Mouse (Mus musculus): ENCODE measurements at regions not wholly inside any gene's neighbourhood (a gene's known extent, or its start where the extent isn't known, plus 50 kb on each side); places are given as distances from the start of the nearest gene placed in this dataset.

DNA sequence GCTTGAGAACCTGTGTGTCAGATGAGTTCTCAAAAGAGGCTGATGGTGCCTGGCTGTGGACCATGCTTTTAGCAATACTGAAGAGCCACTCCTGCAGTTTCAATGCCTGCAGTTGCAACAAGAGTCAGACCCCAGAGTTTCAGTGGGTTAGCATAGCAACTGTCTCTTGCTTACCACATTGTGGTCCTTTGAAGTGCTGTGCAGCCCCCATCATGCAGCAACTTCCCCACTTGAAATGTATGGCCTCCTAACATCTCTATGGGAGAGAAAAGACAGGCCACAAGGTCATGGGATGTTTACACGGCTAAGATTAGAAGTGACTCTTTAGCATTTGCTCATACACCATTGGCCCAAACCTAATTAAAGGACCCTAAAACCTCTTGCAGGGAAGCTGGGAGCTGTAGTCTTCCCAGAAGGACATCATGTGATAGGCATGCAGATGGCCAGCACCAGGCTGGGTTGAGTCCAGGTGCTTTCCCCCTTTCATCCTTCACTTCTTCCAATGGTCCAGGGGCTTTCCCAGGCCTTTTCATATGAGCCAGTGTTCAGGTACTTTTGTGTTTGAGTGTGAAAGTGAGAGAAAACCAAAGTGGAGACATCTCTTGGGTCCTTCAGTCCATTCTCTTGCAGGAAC is 1351.2 kb upstream of the A1bg start:
- TF ChIP-seq CTCF (IDR thresholded peaks at IDR 0.05; ENCODE audit: borderline replicate concordance, control insufficient read depth, extremely low read depth, insufficient read depth, low read length, poor library complexity) = no peak
- TF ChIP-seq POLR2A (IDR thresholded peaks at IDR 0.05; ENCODE audit: control insufficient read depth, extremely low read depth, insufficient read depth, low read length, poor library complexity) = no peak
- DNase-seq = no peak
- no peak overlapping the region for H3K4me3 ChIP-seq (ENCODE audit: control insufficient read depth, insufficient read depth, low read length)
- no peaks in the 10 kb centered on the region for H3K36me3 ChIP-seq (ENCODE audit: control insufficient read depth, insufficient read depth, low read length)
- no peaks in the 10 kb centered on the region for H3K27me3 ChIP-seq (ENCODE audit: control insufficient read depth, insufficient read depth, low read length)
- WGBS = 74% methylated on average over 1 of the region's 1 CpGs
- H3K4me1 ChIP-seq (replicated peaks; ENCODE audit: control insufficient read depth, insufficient read depth, low read length) = 0 out of 2 replicates have a peak, but pooled peaks cover 2% of the 10 kb centered on the region
- no peak overlapping the region for H3K27ac ChIP-seq (ENCODE audit: control insufficient read depth, insufficient read depth, low read length)

DNA sequence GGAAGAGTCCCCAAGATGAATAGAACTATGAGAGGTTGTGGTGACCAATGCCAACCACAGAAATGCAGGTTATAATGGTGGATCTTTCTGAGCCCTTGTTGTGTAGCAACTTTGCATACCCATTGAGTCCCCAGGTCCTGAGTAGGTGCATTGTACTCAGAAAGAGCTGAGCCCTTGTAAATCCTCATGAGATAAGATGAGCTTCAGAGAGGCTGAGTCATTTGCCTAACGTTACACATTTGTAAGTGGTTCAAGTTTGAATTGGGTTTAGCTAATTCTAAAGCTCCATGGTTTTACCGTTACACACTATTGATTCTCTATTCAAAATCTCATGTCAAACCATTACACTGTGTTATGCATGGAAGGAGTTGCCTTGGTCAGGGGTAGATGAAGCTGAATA is 1349.9 kb upstream of the A1bg start:
- H3K36me3 ChIP-seq (ENCODE audit: control insufficient read depth, insufficient read depth, low read length) = no peaks in the 10 kb centered on the region
- no peak overlapping the region for H3K4me3 ChIP-seq (ENCODE audit: control insufficient read depth, insufficient read depth, low read length)
- TF ChIP-seq CTCF (IDR thresholded peaks at IDR 0.05; ENCODE audit: borderline replicate concordance, control insufficient read depth, extremely low read depth, insufficient read depth, low read length, poor library complexity) (no peak), POLR2A (IDR thresholded peaks at IDR 0.05; ENCODE audit: control insufficient read depth, extremely low read depth, insufficient read depth, low read length, poor library complexity) (no peak)
- H3K4me1 ChIP-seq (replicated peaks; ENCODE audit: control insufficient read depth, insufficient read depth, low read length) = 0 out of 2 replicates have a peak, but pooled peaks cover 2% of the 10 kb centered on the region
- no peak for DNase-seq
- no peaks in the 10 kb centered on the region for H3K27me3 ChIP-seq (ENCODE audit: control insufficient read depth, insufficient read depth, low read length)
- 99% methylated on average over 2 of the region's 2 CpGs for WGBS
- no peak overlapping the region for H3K27ac ChIP-seq (ENCODE audit: control insufficient read depth, insufficient read depth, low read length)

DNA sequence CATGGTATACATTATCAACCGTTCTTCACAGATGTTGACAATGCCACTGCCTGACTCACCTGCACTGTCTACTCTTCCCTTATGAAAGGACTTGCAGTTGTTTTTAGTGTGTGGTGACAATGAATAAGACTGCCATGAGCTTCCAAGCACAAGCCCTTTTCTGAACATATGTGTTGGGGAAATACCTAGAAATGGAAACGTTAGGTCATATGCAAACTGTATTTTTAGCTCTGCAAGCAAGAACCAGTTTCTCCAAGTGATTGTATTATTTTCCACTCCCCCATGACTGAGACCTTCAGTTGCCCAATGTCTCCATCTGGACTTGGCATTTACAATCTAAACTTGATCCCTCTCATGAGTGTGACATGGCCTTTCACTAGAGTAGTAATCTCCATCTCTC is 1348.6 kb upstream of the A1bg start:
- Histone ChIP-seq H3K4me1 (replicated peaks; ENCODE audit: control insufficient read depth, insufficient read depth, low read length) (0 out of 2 replicates have a peak, but pooled peaks cover 2% of the 10 kb centered on the region), H3K27me3 (ENCODE audit: control insufficient read depth, insufficient read depth, low read length) (no peaks in the 10 kb centered on the region), H3K36me3 (ENCODE audit: control insufficient read depth, insufficient read depth, low read length) (no peaks in the 10 kb centered on the region), H3K4me3 (ENCODE audit: control insufficient read depth, insufficient read depth, low read length) (no peak overlapping the region), H3K27ac (ENCODE audit: control insufficient read depth, insufficient read depth, low read length) (no peak overlapping the region)
- 89% methylated on average over 2 of the region's 2 CpGs for WGBS
- TF ChIP-seq CTCF (IDR thresholded peaks at IDR 0.05; ENCODE audit: borderline replicate concordance, control insufficient read depth, extremely low read depth, insufficient read depth, low read length, poor library complexity) = no peak
- no peak for TF ChIP-seq POLR2A (IDR thresholded peaks at IDR 0.05; ENCODE audit: control insufficient read depth, extremely low read depth, insufficient read depth, low read length, poor library complexity)
- no peak for DNase-seq

DNA sequence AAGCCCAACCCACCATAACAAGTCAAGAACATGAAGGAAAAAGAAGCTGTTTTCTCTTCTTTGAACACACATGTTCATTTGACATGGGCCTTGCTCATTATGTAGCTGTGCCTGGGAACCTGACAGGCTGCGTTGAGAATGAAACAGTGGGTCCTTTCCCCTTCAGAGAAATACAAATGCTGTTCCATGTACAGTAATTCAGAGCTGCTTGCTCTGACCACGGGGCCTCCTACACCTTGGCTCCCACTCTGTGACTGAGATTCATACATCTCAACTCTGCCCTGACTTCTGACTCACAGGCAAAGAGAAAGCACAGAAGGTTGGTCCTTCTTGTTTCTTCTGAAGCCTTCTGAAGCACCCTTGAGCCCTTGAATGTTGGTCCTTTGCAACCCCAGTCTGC is 1345.4 kb upstream of the A1bg start:
- no peak overlapping the region for H3K27ac ChIP-seq (ENCODE audit: control insufficient read depth, insufficient read depth, low read length)
- TF ChIP-seq POLR2A (IDR thresholded peaks at IDR 0.05; ENCODE audit: control insufficient read depth, extremely low read depth, insufficient read depth, low read length, poor library complexity) = no peak
- no peak for TF ChIP-seq CTCF (IDR thresholded peaks at IDR 0.05; ENCODE audit: borderline replicate concordance, control insufficient read depth, extremely low read depth, insufficient read depth, low read length, poor library complexity)
- 95% methylated on average over 2 of the region's 2 CpGs for WGBS
- H3K4me1 ChIP-seq (replicated peaks; ENCODE audit: control insufficient read depth, insufficient read depth, low read length) = no peaks in the 10 kb centered on the region
- H3K27me3 ChIP-seq (ENCODE audit: control insufficient read depth, insufficient read depth, low read length) = no peaks in the 10 kb centered on the region
- DNase-seq = no peak
- H3K36me3 ChIP-seq (ENCODE audit: control insufficient read depth, insufficient read depth, low read length) = no peaks in the 10 kb centered on the region
- H3K4me3 ChIP-seq (ENCODE audit: control insufficient read depth, insufficient read depth, low read length) = no peak overlapping the region

DNA sequence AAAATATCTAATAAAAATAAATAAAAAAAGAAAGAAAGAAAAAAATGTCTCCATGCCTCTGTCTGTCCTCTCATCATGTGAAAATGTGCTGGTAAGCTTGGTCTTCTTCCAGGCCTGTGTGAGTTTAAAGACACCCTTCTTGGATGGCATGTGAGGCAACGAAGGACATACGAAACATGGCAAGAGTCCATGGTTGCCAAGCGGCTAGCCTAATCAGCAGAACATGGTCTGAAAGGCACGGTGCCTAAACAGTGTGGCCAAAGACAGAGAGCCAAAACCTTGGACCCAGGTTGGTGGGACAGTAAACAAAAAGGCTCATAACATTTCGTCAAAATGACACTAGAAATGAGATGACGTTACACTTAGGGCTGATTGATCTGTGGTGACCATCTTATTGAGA is 1344.7 kb upstream of the A1bg start:
- DNase-seq = no peak
- WGBS = 97% methylated on average over 6 of the region's 6 CpGs

DNA sequence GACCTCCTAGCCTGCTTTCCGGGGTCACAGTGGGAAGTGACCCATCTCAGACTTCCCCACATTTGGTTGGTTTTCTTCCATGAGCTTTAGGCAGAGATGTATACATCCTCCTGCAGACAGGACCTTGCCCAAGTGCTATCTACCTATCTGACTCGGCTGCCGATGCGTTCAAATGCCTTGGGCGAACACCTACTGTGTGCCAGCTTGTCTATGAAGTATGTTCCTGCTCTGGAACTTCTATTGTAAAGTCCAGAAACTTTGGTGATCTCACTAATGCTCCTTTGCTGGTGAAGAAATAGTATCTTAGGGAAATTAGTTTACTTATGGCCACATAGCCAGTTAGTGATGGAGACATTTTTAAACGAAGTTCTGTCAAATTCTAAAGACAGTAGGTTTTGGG is 1343.2 kb upstream of the A1bg start:
- no peak for TF ChIP-seq CTCF (IDR thresholded peaks at IDR 0.05; ENCODE audit: borderline replicate concordance, control insufficient read depth, extremely low read depth, insufficient read depth, low read length, poor library complexity)
- no peak for TF ChIP-seq POLR2A (IDR thresholded peaks at IDR 0.05; ENCODE audit: control insufficient read depth, extremely low read depth, insufficient read depth, low read length, poor library complexity)
- DNase-seq = no peak
- 94% methylated on average over 6 of the region's 6 CpGs for WGBS

More for the DNA sequence above, 1344.7 kb upstream of the A1bg start:
- H3K27ac ChIP-seq (ENCODE audit: control insufficient read depth, insufficient read depth, low read length) = no peak overlapping the region
- no peak for TF ChIP-seq POLR2A (IDR thresholded peaks at IDR 0.05; ENCODE audit: control insufficient read depth, extremely low read depth, insufficient read depth, low read length, poor library complexity)
- no peak for TF ChIP-seq CTCF (IDR thresholded peaks at IDR 0.05; ENCODE audit: borderline replicate concordance, control insufficient read depth, extremely low read depth, insufficient read depth, low read length, poor library complexity)
- H3K27me3 ChIP-seq (ENCODE audit: control insufficient read depth, insufficient read depth, low read length) = no peaks in the 10 kb centered on the region
- H3K4me1 ChIP-seq (replicated peaks; ENCODE audit: control insufficient read depth, insufficient read depth, low read length) = no peaks in the 10 kb centered on the region
- no peaks in the 10 kb centered on the region for H3K36me3 ChIP-seq (ENCODE audit: control insufficient read depth, insufficient read depth, low read length)
- no peak overlapping the region for H3K4me3 ChIP-seq (ENCODE audit: control insufficient read depth, insufficient read depth, low read length)

More for the DNA sequence above, 1343.2 kb upstream of the A1bg start:
- no peaks in the 10 kb centered on the region for H3K4me1 ChIP-seq (replicated peaks; ENCODE audit: control insufficient read depth, insufficient read depth, low read length)
- no peak overlapping the region for H3K4me3 ChIP-seq (ENCODE audit: control insufficient read depth, insufficient read depth, low read length)
- no peak overlapping the region for H3K27ac ChIP-seq (ENCODE audit: control insufficient read depth, insufficient read depth, low read length)
- H3K36me3 ChIP-seq (ENCODE audit: control insufficient read depth, insufficient read depth, low read length) = no peaks in the 10 kb centered on the region
- no peaks in the 10 kb centered on the region for H3K27me3 ChIP-seq (ENCODE audit: control insufficient read depth, insufficient read depth, low read length)
